Mouse (Mus musculus): ENCODE measurements around the gene Fmo1. TPM values are rescaled to one million over a fixed set of nuclear protein-coding genes. Genes with fewer than 3 reads are reported as not detected.

Gene Fmo1
- polyA plus RNA-seq, 1 experiment from 2014 or later: 9.1 TPM

GRCm38 (mm10) chr1:162859996-162860605, 6.3 kb downstream of the Fmo1 start:
- Histone ChIP-seq H3K4me1 (replicated peaks) (no peaks in the 10 kb centered on the region), H3K4me3 (no peak overlapping the region), H3K27ac (no peak overlapping the region), H3K9me3 (replicated peaks) (no peaks in the 10 kb centered on the region), H3K36me3 (no peaks in the 10 kb centered on the region), H3K4me2 (no peak overlapping the region), H3K9ac (no peak overlapping the region), H3K27me3 (no peaks in the 10 kb centered on the region)
- 70% methylated on average over 9 of the region's 9 CpGs for WGBS
- ATAC-seq (replicated peaks; ENCODE audit: insufficient number of reproducible peaks, insufficient read depth, low FRiP score, low read depth): 0 out of 2 replicates have a peak, but pooled peaks have one; percentile 36

GRCm38 (mm10) chr1:162859545-162859976, 6.8 kb downstream of the Fmo1 start:
- Histone ChIP-seq H3K36me3 (no peaks in the 10 kb centered on the region), H3K27me3 (no peaks in the 10 kb centered on the region), H3K9me3 (replicated peaks) (no peaks in the 10 kb centered on the region), H3K27ac (no peak overlapping the region), H3K4me2 (no peak overlapping the region), H3K4me3 (no peak overlapping the region), H3K4me1 (replicated peaks) (no peaks in the 10 kb centered on the region), H3K9ac (no peak overlapping the region)
- ATAC-seq (replicated peaks; ENCODE audit: insufficient number of reproducible peaks, insufficient read depth, low FRiP score, low read depth): 0 out of 2 replicates have a peak, but pooled peaks have one; percentile 17
- 53% methylated on average over 10 of the region's 10 CpGs for WGBS

- no peak overlapping the region for H3K9ac ChIP-seq
- H3K9me3 ChIP-seq (replicated peaks): no peaks in the 10 kb centered on the region
- H3K4me2 ChIP-seq: peak overlapping the region; percentile 28; the same call in 1 of the 2 replicates
- H3K4me1 ChIP-seq (replicated peaks): no peaks in the 10 kb centered on the region
- H3K27ac ChIP-seq: peak overlapping the region; percentile 42; the same call in 1 of the 2 replicates
- H3K27me3 ChIP-seq: no peaks in the 10 kb centered on the region
- ATAC-seq (replicated peaks; ENCODE audit: insufficient number of reproducible peaks, insufficient read depth, low FRiP score, low read depth): no peak
- no peaks in the 10 kb centered on the region for H3K36me3 ChIP-seq
- peak overlapping the region; percentile 20 for H3K4me3 ChIP-seq
- 67% methylated on average over 12 of the region's 12 CpGs for WGBS
Observed at GRCm38 (mm10) chr1:162858748-162859130, 7.7 kb downstream of the Fmo1 start.

- Histone ChIP-seq H3K9me3 (replicated peaks) (no peaks in the 10 kb centered on the region), H3K27ac (0 out of 2 replicates have a peak overlapping the region, but pooled peaks have one; percentile 42), H3K4me3 (no peak overlapping the region; the same call in 1 of the 2 replicates)
Observed at GRCm38 (mm10) chr1:162857766-162858747, 8.4 kb downstream of the Fmo1 start.

GRCm38 (mm10) chr1:162853812-162854482, 12.5 kb downstream of the Fmo1 start:
- Histone ChIP-seq H3K27ac (no peak overlapping the region), H3K27me3 (no peaks in the 10 kb centered on the region), H3K9me3 (replicated peaks) (no peaks in the 10 kb centered on the region), H3K4me2 (no peak overlapping the region), H3K36me3 (no peaks in the 10 kb centered on the region), H3K4me1 (replicated peaks) (no peaks in the 10 kb centered on the region), H3K9ac (no peak overlapping the region), H3K4me3 (no peak overlapping the region)
- ATAC-seq (replicated peaks; ENCODE audit: insufficient number of reproducible peaks, insufficient read depth, low FRiP score, low read depth): no peak
- 36% methylated on average over 3 of the region's 3 CpGs for WGBS

More at GRCm38 (mm10) chr1:162857766-162858747, 8.4 kb downstream of the Fmo1 start:
- Histone ChIP-seq H3K27me3 (no peaks in the 10 kb centered on the region), H3K4me1 (replicated peaks) (no peaks in the 10 kb centered on the region), H3K9ac (no peak overlapping the region), H3K4me2 (peak overlapping the region; percentile 28; the same call in 1 of the 2 replicates), H3K36me3 (no peaks in the 10 kb centered on the region)
- ATAC-seq (replicated peaks; ENCODE audit: insufficient number of reproducible peaks, insufficient read depth, low FRiP score, low read depth): no peak
- WGBS: 70% methylated on average over 18 of the region's 18 CpGs

GRCm38 (mm10) chr1:162847554-162847953, 18.9 kb downstream of the Fmo1 start:
- Histone ChIP-seq H3K9ac (no peak overlapping the region), H3K4me2 (no peak overlapping the region), H3K36me3 (no peaks in the 10 kb centered on the region), H3K4me3 (no peak overlapping the region), H3K4me1 (replicated peaks) (no peaks in the 10 kb centered on the region), H3K27ac (no peak overlapping the region), H3K27me3 (no peaks in the 10 kb centered on the region), H3K9me3 (replicated peaks) (no peaks in the 10 kb centered on the region)
- no peak for ATAC-seq (replicated peaks; ENCODE audit: insufficient number of reproducible peaks, insufficient read depth, low FRiP score, low read depth)
- WGBS: 94% methylated on average over 6 of the region's 6 CpGs

- H3K9me3 ChIP-seq (replicated peaks): no peaks in the 10 kb centered on the region
- H3K27ac ChIP-seq: no peak overlapping the region
- no peaks in the 10 kb centered on the region for H3K4me1 ChIP-seq (replicated peaks)
- H3K4me3 ChIP-seq: no peak overlapping the region
- no peak overlapping the region for H3K9ac ChIP-seq
- H3K27me3 ChIP-seq: no peaks in the 10 kb centered on the region
- H3K4me2 ChIP-seq: no peak overlapping the region
- ATAC-seq (replicated peaks; ENCODE audit: insufficient number of reproducible peaks, insufficient read depth, low FRiP score, low read depth): no peak
- 92% methylated on average over 9 of the region's 9 CpGs for WGBS
- H3K36me3 ChIP-seq: no peaks in the 10 kb centered on the region
Observed at GRCm38 (mm10) chr1:162840211-162840610, 26.2 kb downstream of the Fmo1 start.

- H3K27me3 ChIP-seq: no peaks in the 10 kb centered on the region
- H3K4me3 ChIP-seq: no peak overlapping the region
- no peak overlapping the region for H3K9ac ChIP-seq
- H3K27ac ChIP-seq: no peak overlapping the region
- no peak for ATAC-seq (replicated peaks; ENCODE audit: insufficient number of reproducible peaks, insufficient read depth, low FRiP score, low read depth)
- no peaks in the 10 kb centered on the region for H3K4me1 ChIP-seq (replicated peaks)
- H3K9me3 ChIP-seq (replicated peaks): no peaks in the 10 kb centered on the region
- H3K36me3 ChIP-seq: no peaks in the 10 kb centered on the region
- H3K4me2 ChIP-seq: no peak overlapping the region
- 89% methylated on average over 6 of the region's 6 CpGs for WGBS
Observed at GRCm38 (mm10) chr1:162838976-162839375, 27.4 kb downstream of the Fmo1 start.

GRCm38 (mm10) chr1:162834342-162834741, 32.1 kb downstream of the Fmo1 start:
- H3K4me3 ChIP-seq: no peak overlapping the region
- no peaks in the 10 kb centered on the region for H3K9me3 ChIP-seq (replicated peaks)
- no peaks in the 10 kb centered on the region for H3K36me3 ChIP-seq
- ATAC-seq (replicated peaks; ENCODE audit: insufficient number of reproducible peaks, insufficient read depth, low FRiP score, low read depth): no peak
- no peak overlapping the region for H3K4me2 ChIP-seq
- no peak overlapping the region for H3K27ac ChIP-seq
- H3K27me3 ChIP-seq: no peaks in the 10 kb centered on the region
- H3K9ac ChIP-seq: no peak overlapping the region
- WGBS: 76% methylated on average over 5 of the region's 5 CpGs
- H3K4me1 ChIP-seq (replicated peaks): no peaks in the 10 kb centered on the region; the same call in 1 of the 2 replicates

- no peaks in the 10 kb centered on the region for H3K27me3 ChIP-seq
- H3K4me2 ChIP-seq: peak overlapping the region; percentile 23; the same call in 1 of the 2 replicates
- H3K9me3 ChIP-seq (replicated peaks): no peaks in the 10 kb centered on the region
- H3K9ac ChIP-seq: no peak overlapping the region
- ATAC-seq (replicated peaks; ENCODE audit: insufficient number of reproducible peaks, insufficient read depth, low FRiP score, low read depth): no peak
- H3K27ac ChIP-seq: no peak overlapping the region
- H3K4me3 ChIP-seq: no peak overlapping the region
- no peaks in the 10 kb centered on the region for H3K36me3 ChIP-seq
- WGBS: 60% methylated on average over 5 of the region's 5 CpGs
- no peaks in the 10 kb centered on the region; the same call in 1 of the 2 replicates for H3K4me1 ChIP-seq (replicated peaks)
Observed at GRCm38 (mm10) chr1:162832574-162832953, 33.8 kb downstream of the Fmo1 start.

Measured in heart, embryonic 15.5 days (tissue).